Mouse (Mus musculus): ENCODE data around the gene Vapa. TPM values are rescaled to one million over a fixed set of nuclear protein-coding genes. Genes with fewer than 3 reads are reported as not detected.
"Not testable (repeated sequence)": the region's sequence is repeated elsewhere in the genome, so short reads cannot be mapped to it uniquely, and the experiment has no call there.

Gene Vapa
- polyA plus RNA-seq, 1 experiment from 2014 or later = 163 TPM

- Histone ChIP-seq H3K4me2 (no peak overlapping the region), H3K27ac (ENCODE audit: low read depth, low read length) (no peak overlapping the region), H3K36me3 (ENCODE audit: control insufficient read depth, insufficient read depth, low read length) (no peaks in the 10 kb centered on the region), H3K9ac (ENCODE audit: low read depth, low read length) (no peak overlapping the region), H3K27me3 (replicated peaks; ENCODE audit: control insufficient read depth, insufficient read depth, low read length) (no peaks in the 10 kb centered on the region), H3K9me3 (ENCODE audit: control insufficient read depth, low read length) (no peaks in the 10 kb centered on the region), H3K4me3 (ENCODE audit: low read depth, low read length) (no peak overlapping the region), H3K4me1 (replicated peaks; ENCODE audit: control insufficient read depth, insufficient read depth, low read length) (no peaks in the 10 kb centered on the region)
- DNase-seq (ENCODE audit: low spot score) (no peak), ATAC-seq (replicated peaks; ENCODE audit: low FRiP score) (no peak)
- WGBS = 43% methylated on average over 14 of the region's 14 CpGs
Observed at GRCm38 (mm10) chr17:65635715-65636360, 22.5 kb upstream of the Vapa start.

- 74% methylated on average over 6 of the region's 6 CpGs for WGBS
Observed at GRCm38 (mm10) chr17:65629943-65630342, 16.6 kb upstream of the Vapa start.

GRCm38 (mm10) chr17:65628823-65629532 lies 15.6 kb upstream of the Vapa start:
- H3K27me3 ChIP-seq (replicated peaks; ENCODE audit: control insufficient read depth, insufficient read depth, low read length); H3K36me3 ChIP-seq (ENCODE audit: control insufficient read depth, insufficient read depth, low read length); H3K4me2 ChIP-seq; H3K4me3 ChIP-seq (ENCODE audit: low read depth, low read length); H3K9ac ChIP-seq (ENCODE audit: low read depth, low read length); ATAC-seq (replicated peaks; ENCODE audit: low FRiP score); H3K27ac ChIP-seq (ENCODE audit: low read depth, low read length); DNase-seq (ENCODE audit: low spot score); H3K4me1 ChIP-seq (replicated peaks; ENCODE audit: control insufficient read depth, insufficient read depth, low read length); H3K9me3 ChIP-seq (ENCODE audit: control insufficient read depth, low read length): not testable (repeated sequence)
- WGBS = 74% methylated on average over 13 of the region's 13 CpGs

More at GRCm38 (mm10) chr17:65629943-65630342, 16.6 kb upstream of the Vapa start:
- H3K9ac ChIP-seq (ENCODE audit: low read depth, low read length) = no peak overlapping the region
- no peaks in the 10 kb centered on the region for H3K36me3 ChIP-seq (ENCODE audit: control insufficient read depth, insufficient read depth, low read length)
- no peak for DNase-seq (ENCODE audit: low spot score)
- H3K4me3 ChIP-seq (ENCODE audit: low read depth, low read length) = no peak overlapping the region
- H3K9me3 ChIP-seq (ENCODE audit: control insufficient read depth, low read length) = no peaks in the 10 kb centered on the region
- H3K27me3 ChIP-seq (replicated peaks; ENCODE audit: control insufficient read depth, insufficient read depth, low read length) = no peaks in the 10 kb centered on the region
- H3K4me1 ChIP-seq (replicated peaks; ENCODE audit: control insufficient read depth, insufficient read depth, low read length) = no peaks in the 10 kb centered on the region
- H3K4me2 ChIP-seq = no peak overlapping the region
- no peak for ATAC-seq (replicated peaks; ENCODE audit: low FRiP score)
- H3K27ac ChIP-seq (ENCODE audit: low read depth, low read length) = no peak overlapping the region

GRCm38 (mm10) chr17:65626301-65626700 lies 12.9 kb upstream of the Vapa start:
- Histone ChIP-seq H3K36me3 (ENCODE audit: control insufficient read depth, insufficient read depth, low read length) (no peaks in the 10 kb centered on the region), H3K27me3 (replicated peaks; ENCODE audit: control insufficient read depth, insufficient read depth, low read length) (no peaks in the 10 kb centered on the region), H3K9ac (ENCODE audit: low read depth, low read length) (no peak overlapping the region), H3K4me3 (ENCODE audit: low read depth, low read length) (no peak overlapping the region), H3K4me2 (no peak overlapping the region), H3K4me1 (replicated peaks; ENCODE audit: control insufficient read depth, insufficient read depth, low read length) (no peaks in the 10 kb centered on the region), H3K27ac (ENCODE audit: low read depth, low read length) (no peak overlapping the region), H3K9me3 (ENCODE audit: control insufficient read depth, low read length) (0 out of 2 replicates have a peak, but pooled peaks cover 3% of the 10 kb centered on the region)
- WGBS = 82% methylated on average over 6 of the region's 6 CpGs
- ATAC-seq (replicated peaks; ENCODE audit: low FRiP score) (no peak), DNase-seq (ENCODE audit: low spot score) (no peak)

- 0 out of 2 replicates have a peak, but pooled peaks cover 3% of the 10 kb centered on the region for H3K9me3 ChIP-seq (ENCODE audit: control insufficient read depth, low read length)
- no peak overlapping the region for H3K4me2 ChIP-seq
- 87% methylated on average over 6 of the region's 6 CpGs for WGBS
- no peaks in the 10 kb centered on the region for H3K36me3 ChIP-seq (ENCODE audit: control insufficient read depth, insufficient read depth, low read length)
- H3K27me3 ChIP-seq (replicated peaks; ENCODE audit: control insufficient read depth, insufficient read depth, low read length) = no peaks in the 10 kb centered on the region
- H3K4me3 ChIP-seq (ENCODE audit: low read depth, low read length) = no peak overlapping the region
- H3K4me1 ChIP-seq (replicated peaks; ENCODE audit: control insufficient read depth, insufficient read depth, low read length) = no peaks in the 10 kb centered on the region
- ATAC-seq (replicated peaks; ENCODE audit: low FRiP score) = no peak
- no peak overlapping the region for H3K27ac ChIP-seq (ENCODE audit: low read depth, low read length)
- H3K9ac ChIP-seq (ENCODE audit: low read depth, low read length) = no peak overlapping the region
- no peak for DNase-seq (ENCODE audit: low spot score)
Observed at GRCm38 (mm10) chr17:65625563-65625962, 12.2 kb upstream of the Vapa start.

GRCm38 (mm10) chr17:65623130-65623529 lies 9.8 kb upstream of the Vapa start:
- no peak for ATAC-seq (replicated peaks; ENCODE audit: low FRiP score)
- Histone ChIP-seq H3K4me2 (no peak overlapping the region), H3K4me3 (ENCODE audit: low read depth, low read length) (no peak overlapping the region)

GRCm38 (mm10) chr17:65618431-65618830 lies 5.1 kb upstream of the Vapa start:
- Histone ChIP-seq H3K36me3 (ENCODE audit: control insufficient read depth, insufficient read depth, low read length) (no peaks in the 10 kb centered on the region), H3K4me3 (ENCODE audit: low read depth, low read length) (no peak overlapping the region), H3K4me2 (no peak overlapping the region), H3K27me3 (replicated peaks; ENCODE audit: control insufficient read depth, insufficient read depth, low read length) (no peaks in the 10 kb centered on the region), H3K4me1 (replicated peaks; ENCODE audit: control insufficient read depth, insufficient read depth, low read length) (peaks cover 5% of the 10 kb centered on the region; the same call in 1 of the 2 replicates), H3K9ac (ENCODE audit: low read depth, low read length) (no peak overlapping the region), H3K27ac (ENCODE audit: low read depth, low read length) (no peak overlapping the region), H3K9me3 (ENCODE audit: control insufficient read depth, low read length) (no peaks in the 10 kb centered on the region)
- 84% methylated on average over 2 of the region's 2 CpGs for WGBS
- ATAC-seq (replicated peaks; ENCODE audit: low FRiP score) (no peak), DNase-seq (ENCODE audit: low spot score) (no peak)

More at GRCm38 (mm10) chr17:65623130-65623529, 9.8 kb upstream of the Vapa start:
- no peak overlapping the region for H3K27ac ChIP-seq (ENCODE audit: low read depth, low read length)
- no peak for DNase-seq (ENCODE audit: low spot score)
- H3K27me3 ChIP-seq (replicated peaks; ENCODE audit: control insufficient read depth, insufficient read depth, low read length) = no peaks in the 10 kb centered on the region
- H3K36me3 ChIP-seq (ENCODE audit: control insufficient read depth, insufficient read depth, low read length) = no peaks in the 10 kb centered on the region
- no peak overlapping the region for H3K9ac ChIP-seq (ENCODE audit: low read depth, low read length)
- 0 out of 2 replicates have a peak, but pooled peaks cover 3% of the 10 kb centered on the region for H3K9me3 ChIP-seq (ENCODE audit: control insufficient read depth, low read length)
- no peaks in the 10 kb centered on the region for H3K4me1 ChIP-seq (replicated peaks; ENCODE audit: control insufficient read depth, insufficient read depth, low read length)

- no peak for ATAC-seq (replicated peaks; ENCODE audit: low FRiP score)
- WGBS = 43% methylated on average over 3 of the region's 3 CpGs
Observed at GRCm38 (mm10) chr17:65615678-65616077, 2.3 kb upstream of the Vapa start.

GRCm38 (mm10) chr17:65614431-65614830 lies 1.1 kb upstream of the Vapa start:
- no peak for DNase-seq (ENCODE audit: low spot score)
- H3K4me1 ChIP-seq (replicated peaks; ENCODE audit: control insufficient read depth, insufficient read depth, low read length) = peaks cover 20% of the 10 kb centered on the region

More at GRCm38 (mm10) chr17:65615678-65616077, 2.3 kb upstream of the Vapa start:
- DNase-seq (ENCODE audit: low spot score) = no peak
- Histone ChIP-seq H3K27ac (ENCODE audit: low read depth, low read length) (no peak overlapping the region), H3K36me3 (ENCODE audit: control insufficient read depth, insufficient read depth, low read length) (no peaks in the 10 kb centered on the region), H3K4me2 (no peak overlapping the region), H3K27me3 (replicated peaks; ENCODE audit: control insufficient read depth, insufficient read depth, low read length) (no peaks in the 10 kb centered on the region), H3K9ac (ENCODE audit: low read depth, low read length) (no peak overlapping the region), H3K4me1 (replicated peaks; ENCODE audit: control insufficient read depth, insufficient read depth, low read length) (peaks cover 11% of the 10 kb centered on the region), H3K4me3 (ENCODE audit: low read depth, low read length) (no peak overlapping the region), H3K9me3 (ENCODE audit: control insufficient read depth, low read length) (no peaks in the 10 kb centered on the region)

More at GRCm38 (mm10) chr17:65614431-65614830, 1.1 kb upstream of the Vapa start:
- no peaks in the 10 kb centered on the region for H3K27me3 ChIP-seq (replicated peaks; ENCODE audit: control insufficient read depth, insufficient read depth, low read length)
- H3K4me3 ChIP-seq (ENCODE audit: low read depth, low read length) = peak overlapping the region; percentile 99
- peak overlapping the region; percentile 71 for H3K4me2 ChIP-seq
- no peaks in the 10 kb centered on the region for H3K9me3 ChIP-seq (ENCODE audit: control insufficient read depth, low read length)
- no peaks in the 10 kb centered on the region for H3K36me3 ChIP-seq (ENCODE audit: control insufficient read depth, insufficient read depth, low read length)
- ATAC-seq (replicated peaks; ENCODE audit: low FRiP score) = no peak
- peak overlapping the region; percentile 100 for H3K9ac ChIP-seq (ENCODE audit: low read depth, low read length)
- peak overlapping the region; percentile 97 for H3K27ac ChIP-seq (ENCODE audit: low read depth, low read length)
- 6% methylated on average over 9 of the region's 9 CpGs for WGBS
